Mouse (Mus musculus) adrenal gland, postnatal 0 days (tissue): ENCODE data around the gene Iqcm. TPM values are rescaled to one million over a fixed set of nuclear protein-coding genes. Genes with fewer than 3 reads are reported as not detected.

Experiments
- polyA plus RNA-seq: library from polyadenylated mRNA; unstranded; fragments of >200 nt; fragmentation: Nextera tagmentation; extraction: Ambion mirVana; gene quantifications from 2 replicates; pipeline ENCODE4 v1.2.1, GENCODE M21; 2015

Gene Iqcm
- polyA plus RNA-seq = 0.13 TPM in 1 of 2 replicates, not detected in the other

DNA sequence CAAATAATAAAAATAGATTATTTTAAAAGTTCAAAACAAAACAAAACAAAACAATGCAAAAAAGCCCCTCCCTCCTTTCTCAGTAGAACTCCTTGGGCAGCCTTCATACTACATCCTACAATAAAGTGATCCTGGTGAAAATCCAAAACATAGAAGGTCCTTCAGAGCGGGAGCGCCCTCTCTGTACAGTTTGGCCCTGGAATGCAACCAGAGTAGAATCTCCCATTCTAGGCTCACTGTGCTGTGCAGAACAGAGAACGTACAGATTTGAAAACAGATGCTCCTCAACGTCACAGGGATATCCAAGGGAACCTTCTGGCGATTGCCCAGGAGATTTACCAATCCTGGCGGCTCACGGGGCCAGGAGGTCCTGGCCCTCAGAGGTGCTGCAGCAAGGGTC lies at the start of gene Iqcm:
TSS of gene Iqcm (plus strand) at position 301 of the 400 bp plus-strand sequence.

DNA sequence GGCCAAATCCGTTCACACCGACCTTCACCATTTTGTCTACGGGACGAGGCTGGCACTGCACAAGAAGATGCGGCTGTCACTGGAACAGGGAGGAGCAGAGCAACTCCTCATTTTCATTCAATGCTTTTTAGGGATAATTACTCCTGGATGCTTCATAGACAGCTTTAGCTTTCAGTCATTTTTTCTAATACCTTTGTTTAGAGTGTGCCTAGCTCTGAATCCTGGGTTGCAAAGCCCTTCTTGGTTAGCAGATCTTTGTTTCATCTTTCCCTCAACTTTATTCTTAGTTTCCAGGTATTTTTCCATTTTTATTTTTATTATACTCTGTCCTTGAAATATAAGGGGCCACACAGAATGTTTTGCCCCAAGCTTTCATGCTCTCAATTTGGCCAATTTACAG lies 42.0 kb upstream of the Iqcm start, which contains the start of gene Gm10358:
TSS of gene Gm10358 (minus strand) at position 101 of the 400 bp plus-strand sequence.

Other genes with a start within 250 kb of the Iqcm start
- gene Rasd2, start 234.8 kb upstream of the Iqcm start, polyA plus RNA-seq = 0.69 and 0.79 TPM in 2 replicates
- 0.11 TPM in 1 of 2 replicates, not detected in the other for gene Gm10358, start 42.1 kb upstream of the Iqcm start, polyA plus RNA-seq